Mouse (Mus musculus) cerebellum, adult 2 months (tissue): ENCODE results near the gene Spryd3.

Experiments used
- CTCF ChIP-seq: fragments of 200-500 bp; IDR thresholded peaks from 2 replicates; pipeline ENCODE4 v1.5.1; 2011; ENCODE audit warnings: low read depth, mild to moderate bottlenecking, control low read depth, low read length, moderate library complexity, borderline replicate concordance; ENCODE audit not compliant: insufficient read depth
- POLR2A ChIP-seq: fragments of 200-500 bp; IDR thresholded peaks from 2 replicates; pipeline ENCODE4 v1.6.1; 2011; ENCODE audit warnings: low read length, control low read depth, borderline replicate concordance; ENCODE audit not compliant: insufficient read depth

- no peak for TF ChIP-seq CTCF
- no peak for TF ChIP-seq POLR2A
These were observed 30.0 kb downstream of the Spryd3 start for GRCm38 (mm10) chr15:102105764-102106730.
